Mouse (Mus musculus) embryonic facial prominence, embryonic 13.5 days (tissue): ENCODE data around the gene Fam213b. TPM values are rescaled to one million over a fixed set of nuclear protein-coding genes. Genes with fewer than 3 reads are reported as not detected.

Experiments
- ATAC-seq: fragments of 200-750 bp; cut with Nextera tagmentation; 2 replicates; pipeline ENCODE4 v1.8.0; 2017; ENCODE audit warnings: low read depth; ENCODE audit not compliant: insufficient number of reproducible peaks, insufficient read depth, low FRiP score, low TSS enrichment
- H3K27ac ChIP-seq: fragments of 300-500 bp; sonication (generic); 2 replicates; pipeline ENCODE4 v1.5.1; 2015; ENCODE audit warnings: moderate library complexity, mild to moderate bottlenecking, inconsistent platforms
- H3K27me3 ChIP-seq: fragments of 300-500 bp; sonication (generic); 2 replicates; pipeline ENCODE4 v1.6.1; 2015; ENCODE audit warnings: mild to moderate bottlenecking, inconsistent platforms
- H3K36me3 ChIP-seq: fragments of 300-500 bp; sonication (generic); 2 replicates; pipeline ENCODE4 v1.6.1; 2015; ENCODE audit warnings: mild to moderate bottlenecking, inconsistent platforms
- H3K4me1 ChIP-seq: fragments of 300-500 bp; sonication (generic); 2 replicates; pipeline ENCODE4 v1.6.1; 2015; ENCODE audit warnings: inconsistent platforms
- H3K4me2 ChIP-seq: fragments of 300-500 bp; sonication (generic); 2 replicates; pipeline ENCODE4 v1.6.1; 2015; ENCODE audit warnings: moderate library complexity, mild to moderate bottlenecking, inconsistent platforms
- H3K4me3 ChIP-seq: fragments of 300-500 bp; sonication (generic); 2 replicates; pipeline ENCODE4 v1.5.1; 2015; ENCODE audit warnings: mild to moderate bottlenecking, inconsistent platforms
- H3K9ac ChIP-seq: fragments of 300-500 bp; sonication (generic); 2 replicates; pipeline ENCODE4 v1.6.1; 2015; ENCODE audit warnings: mild to moderate bottlenecking, inconsistent platforms
- H3K9me3 ChIP-seq: fragments of 300-500 bp; sonication (generic); 2 replicates; pipeline ENCODE4 v1.6.1; 2016; ENCODE audit warnings: inconsistent platforms
- WGBS: fragments of 180-500 bp; shearing (Covaris S2); methylation state at CpG from one replicate; pipeline ENCODE4 v1.1.7; 2015; ENCODE audit warnings: mixed read lengths; 5-methylcytosine and 5-hydroxymethylcytosine counted together
- polyA plus RNA-seq: library from polyadenylated mRNA; unstranded; fragments of >200 nt; fragmentation: Nextera tagmentation; extraction: Ambion mirVana; gene quantifications from 2 replicates; pipeline ENCODE4 v1.2.1, GENCODE M21; 2015

Fam213b gene
- polyA plus RNA-seq, 1 experiment from 2014 or later, result 53.6 TPM

DNA sequence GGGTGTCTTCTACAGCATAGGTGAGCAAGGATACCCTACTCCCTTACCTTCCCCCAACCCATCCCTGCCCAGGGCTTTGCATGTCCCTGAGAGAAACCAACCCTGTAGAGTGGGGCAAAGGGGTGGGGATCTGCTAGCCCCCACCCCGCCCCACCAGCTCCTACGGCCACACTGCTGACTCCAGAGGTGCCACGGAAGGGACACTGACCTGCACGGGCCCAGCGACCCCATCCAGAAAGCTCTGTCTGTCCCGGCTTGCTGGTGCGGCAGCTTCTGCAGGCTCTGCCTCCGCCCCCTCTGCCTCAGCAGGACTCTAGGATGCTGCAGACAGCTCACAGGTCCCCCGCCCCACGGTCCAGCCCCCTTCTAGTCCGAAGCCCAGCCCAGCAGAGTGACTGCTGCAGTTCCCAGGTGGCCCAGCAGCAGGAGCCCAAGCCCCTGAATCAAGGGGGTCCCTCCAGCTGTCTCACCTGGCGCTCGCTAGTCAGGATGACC, 27.1 kb downstream of the Fam213b start:
- H3K27me3 ChIP-seq, result peaks cover 12% of the 10 kb centered on the region; the same call in 1 of the 2 replicates
- peak; percentile 79; the same call in 1 of the 2 replicates for ATAC-seq
- peaks cover 12% of the 10 kb centered on the region for H3K4me1 ChIP-seq
- peak overlapping the region; percentile 32 for H3K4me3 ChIP-seq
- H3K27ac ChIP-seq, result no peak overlapping the region
- peak overlapping the region; percentile 54 for H3K4me2 ChIP-seq
- WGBS, result 4% methylated on average over 13 of the region's 13 CpGs
- no peaks in the 10 kb centered on the region for H3K9me3 ChIP-seq
- H3K36me3 ChIP-seq, result no peaks in the 10 kb centered on the region
- H3K9ac ChIP-seq, result peak overlapping the region; percentile 62

DNA sequence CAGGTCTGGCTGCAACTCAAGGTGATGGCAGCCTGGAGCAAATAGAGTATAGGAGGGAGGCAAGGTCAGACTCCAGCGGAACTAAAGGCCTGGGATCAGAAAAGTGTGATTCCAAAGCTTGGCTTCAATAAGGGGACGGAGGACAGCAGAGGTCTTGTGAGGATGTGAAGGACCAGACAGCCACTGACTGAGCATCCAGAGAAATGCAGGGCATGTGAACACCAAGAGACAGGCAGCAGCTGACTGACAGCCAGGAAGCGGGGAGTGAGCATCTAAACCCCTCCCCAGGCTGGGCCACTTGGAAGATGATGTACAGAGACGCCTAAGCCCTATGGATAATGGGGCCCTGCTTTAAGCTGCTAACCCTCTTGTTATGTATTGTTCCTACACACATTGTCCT, 28.2 kb downstream of the Fam213b start:
- H3K27ac ChIP-seq, result no peak overlapping the region
- no peak overlapping the region for H3K4me3 ChIP-seq
- ATAC-seq, result no peak
- peaks cover 12% of the 10 kb centered on the region for H3K4me1 ChIP-seq
- no peaks in the 10 kb centered on the region for H3K9me3 ChIP-seq
- WGBS, result 74% methylated on average over 4 of the region's 4 CpGs
- H3K36me3 ChIP-seq, result no peaks in the 10 kb centered on the region
- H3K27me3 ChIP-seq, result peaks cover 9% of the 10 kb centered on the region; the same call in 1 of the 2 replicates
- no peak overlapping the region for H3K4me2 ChIP-seq
- H3K9ac ChIP-seq, result no peak overlapping the region

DNA sequence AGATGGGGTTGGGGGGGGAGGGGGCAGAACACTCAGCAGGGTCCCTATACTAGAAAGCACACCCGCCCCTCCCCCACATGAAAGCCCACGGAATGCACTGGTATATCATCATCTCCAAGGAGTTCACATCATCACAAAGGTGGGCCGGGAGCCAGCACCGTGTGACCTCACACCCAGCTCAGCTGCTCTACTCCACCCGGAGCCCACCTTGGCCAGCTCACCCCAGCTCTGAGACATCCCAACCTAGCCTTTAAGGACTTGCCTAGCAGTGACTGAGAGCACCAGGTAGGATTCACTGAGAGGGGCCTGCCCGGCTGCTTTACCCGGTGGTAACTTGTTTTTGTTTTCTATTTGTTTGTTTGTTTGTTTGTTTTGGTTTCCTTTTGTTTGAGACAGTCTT, 29.5 kb downstream of the Fam213b start, which contains the start of gene Mmel1:
Gene Mmel1, plus strand, starts transcription at position 146 of the 400 bp plus-strand sequence.
- no peak within 1 kb of the TSS for H3K4me3 ChIP-seq
- H3K4me1 ChIP-seq, result peaks cover 22% of the 10 kb centered on the region
- peaks cover 9% of the 10 kb centered on the region; the same call in 1 of the 2 replicates for H3K27me3 ChIP-seq
- H3K9ac ChIP-seq, result no peak within 1 kb of the TSS
- no peak within 1 kb of the TSS for H3K4me2 ChIP-seq
- no peak within 1 kb of the TSS for H3K27ac ChIP-seq
- ATAC-seq, result no peak
- H3K36me3 ChIP-seq, result no peaks in the 10 kb centered on the region
- no peaks in the 10 kb centered on the region for H3K9me3 ChIP-seq
- WGBS, result 85% methylated on average over 7 of the region's 7 CpGs

DNA sequence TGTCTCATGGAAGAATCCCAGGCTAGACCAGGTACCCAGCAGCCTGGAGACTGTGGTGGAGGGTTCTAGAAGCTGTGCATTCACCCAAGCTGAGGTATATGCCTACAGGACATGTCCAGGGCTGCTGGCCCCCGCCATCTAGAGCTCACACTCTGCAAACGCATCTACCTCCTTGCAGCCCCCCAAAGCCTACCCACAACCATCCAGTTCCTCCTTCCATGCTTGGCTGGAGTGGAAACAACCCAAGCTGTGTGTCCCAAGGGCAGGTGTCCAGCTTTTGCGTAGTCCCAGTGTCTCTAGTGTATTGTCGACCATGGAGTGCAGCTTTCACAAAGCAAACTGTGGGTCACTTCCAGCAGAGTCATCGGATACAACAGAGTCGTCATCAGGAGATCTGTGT, 31.7 kb downstream of the Fam213b start:
- no peak overlapping the region for H3K4me3 ChIP-seq
- H3K27me3 ChIP-seq, result peaks cover 9% of the 10 kb centered on the region; the same call in 1 of the 2 replicates
- 84% methylated on average over 6 of the region's 6 CpGs for whole genome bisulfite sequencing
- H3K9me3 ChIP-seq, result no peaks in the 10 kb centered on the region
- no peaks in the 10 kb centered on the region for H3K36me3 ChIP-seq
- H3K4me2 ChIP-seq, result no peak overlapping the region
- H3K9ac ChIP-seq, result no peak overlapping the region
- no peak for ATAC-seq
- peaks cover 26% of the 10 kb centered on the region for H3K4me1 ChIP-seq
- H3K27ac ChIP-seq, result no peak overlapping the region

DNA sequence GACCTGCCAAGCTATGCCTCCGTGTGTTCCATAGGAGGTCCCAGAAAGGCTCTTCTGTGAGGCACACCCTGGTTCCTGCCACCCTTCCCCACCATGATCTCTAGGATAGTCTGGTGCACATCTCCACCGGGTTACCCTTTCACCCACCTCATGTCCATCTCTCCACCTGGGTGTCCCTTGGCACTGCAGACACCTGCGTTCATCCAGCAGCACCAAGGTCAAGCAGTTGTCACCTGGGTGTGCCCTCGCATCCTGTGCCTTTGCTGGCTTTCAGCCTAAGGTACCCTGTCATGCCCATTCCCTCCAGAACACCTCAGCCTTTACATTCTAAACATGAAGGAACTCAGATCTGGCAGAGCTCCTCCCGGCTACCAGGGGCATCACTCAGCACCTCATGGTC, 32.5 kb downstream of the Fam213b start:
- Histone ChIP-seq H3K9ac (no peak overlapping the region), H3K4me1 (peaks cover 19% of the 10 kb centered on the region), H3K36me3 (no peaks in the 10 kb centered on the region), H3K4me3 (no peak overlapping the region), H3K27me3 (0 out of 2 replicates have a peak, but pooled peaks cover 2% of the 10 kb centered on the region), H3K4me2 (no peak overlapping the region), H3K27ac (no peak overlapping the region), H3K9me3 (no peaks in the 10 kb centered on the region)
- ATAC-seq, result no peak
- WGBS, result 90% methylated on average over 5 of the region's 5 CpGs

DNA sequence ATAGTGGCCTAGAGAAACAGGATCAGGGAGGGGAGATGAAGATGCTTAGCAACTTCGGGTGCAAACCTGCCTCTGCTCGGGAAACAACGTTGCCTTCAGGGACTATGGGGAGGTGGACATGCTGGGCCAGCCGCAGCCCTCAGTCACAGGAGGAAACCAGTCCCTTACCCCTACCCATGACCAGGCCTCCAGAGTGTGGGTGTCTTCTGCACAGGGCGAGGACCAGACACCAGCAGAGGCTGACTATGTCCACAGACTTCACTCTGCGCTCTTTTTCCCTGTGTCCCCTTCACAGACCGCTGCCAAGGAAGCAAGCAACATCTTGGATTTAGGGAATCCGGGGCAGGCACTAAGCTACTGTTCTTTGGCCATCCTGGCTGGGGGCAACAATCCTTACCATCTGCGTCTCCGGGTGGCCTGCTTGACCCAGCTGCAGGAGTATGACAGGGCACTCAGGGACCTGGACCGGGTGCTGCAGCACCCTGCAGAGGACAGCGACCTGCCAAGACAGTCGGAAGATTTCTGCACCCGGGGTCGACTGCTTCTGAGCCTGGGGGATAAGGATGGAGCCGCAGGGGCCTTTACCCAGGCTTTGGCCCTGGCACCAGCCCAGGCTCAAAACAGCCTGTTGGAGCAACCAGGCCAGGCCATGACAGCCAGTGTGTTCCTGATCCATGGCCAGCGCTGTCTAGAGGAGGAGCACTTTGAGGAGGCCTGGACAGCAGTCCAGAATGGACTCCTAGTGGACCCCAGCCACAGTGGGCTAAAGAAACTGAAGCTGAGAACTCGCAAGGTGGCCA, 33.8 kb downstream of the Fam213b start:
- Histone ChIP-seq H3K4me3 (no peak overlapping the region; the same call in 1 of the 2 replicates), H3K9ac (peak overlapping the region; percentile 68)
- ATAC-seq, result no peak

DNA sequence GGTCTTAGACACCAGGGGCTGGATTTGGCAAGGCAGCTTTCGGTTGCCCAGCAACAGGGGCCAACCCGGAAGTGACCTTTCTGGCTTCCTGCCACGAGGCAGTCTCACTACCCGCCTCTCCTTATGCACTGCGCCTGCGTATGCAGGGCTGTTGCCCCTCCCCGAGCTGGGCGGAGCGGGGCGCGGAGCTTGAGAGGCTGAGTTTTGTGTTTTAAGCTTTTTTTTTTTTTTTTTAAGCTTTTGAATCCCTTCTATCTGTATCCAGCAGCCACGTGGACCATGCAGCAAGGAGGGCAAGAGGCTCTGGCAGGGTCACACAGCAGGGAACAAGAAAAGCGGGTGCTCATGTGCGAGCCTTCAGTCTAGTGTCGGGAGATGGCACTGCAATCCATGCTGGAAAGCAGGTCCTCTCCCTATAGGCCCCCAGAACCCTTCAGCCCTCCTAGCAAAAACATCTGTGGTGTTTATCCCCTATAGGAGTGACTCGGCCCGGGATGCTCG, 34.6 kb downstream of the Fam213b start:
- Histone ChIP-seq H3K4me3 (peak overlapping the region; percentile 41), H3K27me3 (peaks cover 4% of the 10 kb centered on the region; the same call in 1 of the 2 replicates), H3K27ac (peak overlapping the region; percentile 90), H3K4me2 (peak overlapping the region; percentile 65), H3K36me3 (no peaks in the 10 kb centered on the region), H3K9ac (peak overlapping the region; percentile 68), H3K4me1 (peaks cover 18% of the 10 kb centered on the region), H3K9me3 (no peaks in the 10 kb centered on the region)
- WGBS, result under 1% methylated on average over 18 of the region's 18 CpGs
- ATAC-seq, result peak; percentile 80

More for the DNA sequence above, 33.8 kb downstream of the Fam213b start:
- 78% methylated on average over 18 of the region's 18 CpGs for WGBS
- peaks cover 18% of the 10 kb centered on the region for H3K4me1 ChIP-seq
- H3K4me2 ChIP-seq, result peak overlapping the region; percentile 65
- peaks cover 4% of the 10 kb centered on the region; the same call in 1 of the 2 replicates for H3K27me3 ChIP-seq
- no peaks in the 10 kb centered on the region for H3K36me3 ChIP-seq
- H3K27ac ChIP-seq, result peak overlapping the region; percentile 90
- H3K9me3 ChIP-seq, result no peaks in the 10 kb centered on the region

DNA sequence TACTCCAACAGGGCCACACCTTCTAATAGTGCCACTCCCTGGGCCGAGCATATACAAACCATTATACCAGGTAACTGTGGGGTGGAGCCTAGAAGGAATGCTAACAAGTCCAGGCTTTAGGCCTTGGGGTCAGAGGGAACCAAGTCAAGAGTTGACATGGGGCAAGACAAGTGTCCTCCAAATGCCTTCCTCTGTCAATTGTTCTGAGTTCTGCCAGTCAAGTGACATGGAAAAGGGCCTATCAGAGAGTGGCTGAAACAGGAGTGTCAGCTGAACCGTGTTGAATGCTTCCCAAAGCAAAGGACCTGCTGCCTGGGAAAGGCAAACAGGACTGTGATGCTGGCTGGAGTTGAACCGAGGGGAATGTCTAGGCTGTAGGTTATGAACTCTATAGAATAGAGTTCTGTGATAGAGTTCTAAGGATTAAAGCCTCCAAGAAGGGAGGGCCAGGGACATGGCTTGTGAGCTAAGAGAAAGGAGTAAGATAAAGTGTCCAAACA, 35.4 kb downstream of the Fam213b start:
- Histone ChIP-seq H3K4me2 (no peak overlapping the region), H3K4me1 (peaks cover 18% of the 10 kb centered on the region), H3K9ac (no peak overlapping the region), H3K27me3 (peaks cover 9% of the 10 kb centered on the region), H3K36me3 (no peaks in the 10 kb centered on the region), H3K9me3 (no peaks in the 10 kb centered on the region), H3K27ac (no peak overlapping the region; the same call in 1 of the 2 replicates), H3K4me3 (no peak overlapping the region)
- 85% methylated on average over 3 of the region's 3 CpGs for WGBS
- no peak for ATAC-seq

DNA sequence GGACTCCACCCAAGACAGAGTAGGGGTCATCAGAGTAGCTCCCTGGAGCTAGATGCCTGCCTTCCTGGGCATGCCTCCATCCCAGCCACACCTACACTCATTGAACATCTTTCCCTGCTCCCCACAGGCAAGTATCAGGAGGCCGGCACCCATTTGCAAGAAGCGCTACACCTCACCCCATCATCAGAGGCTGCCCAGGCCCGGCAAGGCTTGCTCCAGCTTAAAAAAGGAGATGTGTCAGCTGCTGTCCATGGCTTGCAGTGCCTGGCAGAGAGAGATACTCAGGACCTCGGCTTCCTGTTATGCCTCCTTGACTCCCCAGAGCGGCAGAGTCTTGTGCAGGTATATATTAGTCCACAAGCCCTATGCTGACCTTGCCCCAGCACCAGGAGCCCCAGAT, 37.0 kb downstream of the Fam213b start:
- peaks cover 14% of the 10 kb centered on the region for H3K4me1 ChIP-seq
- no peak overlapping the region for H3K9ac ChIP-seq
- WGBS, result 78% methylated on average over 5 of the region's 5 CpGs
- ATAC-seq, result no peak
- no peak overlapping the region for H3K4me2 ChIP-seq
- H3K4me3 ChIP-seq, result no peak overlapping the region
- no peaks in the 10 kb centered on the region for H3K9me3 ChIP-seq
- H3K36me3 ChIP-seq, result no peaks in the 10 kb centered on the region
- peaks cover 12% of the 10 kb centered on the region for H3K27me3 ChIP-seq
- no peak overlapping the region for H3K27ac ChIP-seq

DNA sequence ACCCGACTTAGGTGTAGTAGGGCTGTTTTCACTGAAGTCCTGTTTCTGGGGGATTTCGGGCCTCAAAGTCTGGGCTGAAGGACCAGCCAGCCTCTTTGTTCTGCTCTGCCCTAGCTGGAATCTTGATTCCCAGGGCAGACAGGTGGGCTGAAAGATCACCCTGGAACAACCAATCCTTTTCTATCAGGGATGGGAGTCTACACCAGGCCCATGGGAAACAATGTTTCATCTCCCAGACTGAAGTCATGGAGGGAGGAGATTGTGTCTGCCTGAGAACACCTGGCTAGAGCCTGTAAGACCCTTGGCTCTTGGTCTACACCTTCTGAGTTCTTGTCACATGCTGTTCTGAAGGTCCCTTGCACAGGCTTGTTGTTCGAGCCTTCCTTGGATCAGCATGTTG, 40.3 kb downstream of the Fam213b start:
- WGBS, result 82% methylated on average over 3 of the region's 3 CpGs
- H3K4me2 ChIP-seq, result no peak overlapping the region
- ATAC-seq, result no peak

DNA sequence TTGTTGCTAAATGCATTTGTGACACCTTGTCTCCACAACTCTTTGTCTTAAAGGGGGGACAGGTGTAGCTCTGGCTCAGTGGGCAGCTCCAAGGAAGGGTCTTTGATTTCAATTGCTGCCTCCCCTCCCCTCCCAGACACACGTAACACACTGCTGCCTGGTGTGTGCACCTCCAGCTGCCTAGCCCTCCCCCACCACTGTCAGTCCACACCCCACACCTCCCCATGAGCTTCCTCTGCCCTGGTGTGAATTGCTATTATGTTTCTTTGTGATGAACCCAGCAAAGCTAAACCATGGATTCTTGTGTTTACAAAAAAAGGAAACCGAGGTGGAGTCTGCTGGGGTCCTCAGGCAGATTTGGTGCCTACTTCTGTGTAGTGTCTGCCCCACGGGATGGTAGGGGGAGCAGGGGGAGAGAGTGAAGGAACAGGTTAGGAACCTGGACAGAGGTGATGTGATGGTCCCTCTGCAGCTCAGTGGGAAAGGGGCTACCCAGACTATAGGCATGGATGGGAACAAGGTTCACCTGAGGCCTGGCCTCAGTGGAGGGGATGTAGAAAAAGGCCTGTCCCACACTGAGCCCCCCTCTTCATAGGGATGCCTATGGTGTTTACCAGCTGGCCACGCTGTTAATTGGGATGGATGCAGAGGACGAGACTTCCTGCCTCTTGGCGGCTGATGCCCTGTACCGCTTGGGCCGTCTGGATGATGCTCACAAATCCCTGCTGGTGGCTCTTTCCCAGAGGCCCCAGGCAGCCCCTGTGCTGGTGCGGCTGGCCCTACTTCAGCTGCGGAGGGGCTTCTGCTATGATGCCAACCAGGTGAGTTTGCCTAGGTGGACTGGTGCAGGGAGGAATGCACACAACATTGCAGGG, 41.3 kb downstream of the Fam213b start:
- 74% methylated on average over 10 of the region's 10 CpGs for WGBS
- H3K27me3 ChIP-seq, result peaks cover 49% of the 10 kb centered on the region

More for the DNA sequence above, 40.3 kb downstream of the Fam213b start:
- H3K36me3 ChIP-seq, result no peaks in the 10 kb centered on the region
- H3K9ac ChIP-seq, result no peak overlapping the region
- no peak overlapping the region for H3K4me3 ChIP-seq
- no peak overlapping the region for H3K27ac ChIP-seq
- H3K27me3 ChIP-seq, result peaks cover 44% of the 10 kb centered on the region
- peaks cover 14% of the 10 kb centered on the region for H3K4me1 ChIP-seq
- no peaks in the 10 kb centered on the region for H3K9me3 ChIP-seq

More for the DNA sequence above, 41.3 kb downstream of the Fam213b start:
- Histone ChIP-seq H3K27ac (no peak overlapping the region), H3K4me2 (no peak overlapping the region), H3K4me3 (no peak overlapping the region), H3K9me3 (no peaks in the 10 kb centered on the region), H3K4me1 (peaks cover 14% of the 10 kb centered on the region), H3K36me3 (no peaks in the 10 kb centered on the region), H3K9ac (no peak overlapping the region)
- no peak for ATAC-seq
